Mouse (Mus musculus): Measurements from ENCODE around the gene Mrpl4. TPM values are rescaled to one million over a fixed set of nuclear protein-coding genes. Genes with fewer than 3 reads are reported as not detected.
A peak's percentile ranks its signal among the peaks of the same experiment; 100 is the strongest.
"Not testable (repeated sequence)": the region's sequence is repeated elsewhere in the genome, so short reads cannot be mapped to it uniquely, and the experiment has no call there.

Mrpl4 gene
- polyA plus RNA-seq, 1 experiment from 2014 or later: 151 TPM

DNA sequence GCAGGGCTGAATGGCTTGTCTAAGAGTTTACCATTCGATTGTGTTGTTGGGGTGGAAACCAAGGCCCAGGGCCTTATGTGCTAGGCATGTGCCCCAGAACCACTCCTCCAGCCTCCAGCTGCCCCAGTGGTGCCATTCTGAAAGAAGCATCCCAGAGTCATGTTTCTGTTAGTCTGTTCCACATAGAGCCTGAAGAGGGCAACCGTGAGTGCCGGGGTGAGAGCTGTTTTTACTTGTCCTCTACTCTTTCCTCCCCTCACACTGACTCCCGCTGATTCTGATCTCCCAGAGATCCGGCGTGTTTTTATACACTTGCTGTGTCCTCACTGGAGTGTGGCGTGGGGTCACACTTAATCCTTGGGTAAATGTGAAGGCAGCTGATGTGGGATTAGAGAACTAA, 5.5 kb downstream of the Mrpl4 start:
- DNase-seq (ENCODE audit: low spot score): no peak
- Histone ChIP-seq H3K27me3 (replicated peaks; ENCODE audit: control insufficient read depth, insufficient read depth, low read length) (no peaks in the 10 kb centered on the region), H3K9ac (ENCODE audit: low read length) (no peak overlapping the region), H3K9me3 (ENCODE audit: control insufficient read depth, low read length) (no peaks in the 10 kb centered on the region), H3K27ac (ENCODE audit: low read depth) (no peak overlapping the region), H3K4me1 (replicated peaks; ENCODE audit: control insufficient read depth, insufficient read depth, low read length) (peaks cover 5% of the 10 kb centered on the region), H3K4me2 (ENCODE audit: low read length) (no peak overlapping the region), H3K36me3 (ENCODE audit: control insufficient read depth, insufficient read depth, low read length) (peaks cover 47% of the 10 kb centered on the region), H3K4me3 (ENCODE audit: low read depth, low read length) (no peak overlapping the region)
- 80% methylated on average over 7 of the region's 7 CpGs for WGBS
- no peak for ATAC-seq (replicated peaks; ENCODE audit: low FRiP score, low TSS enrichment, low read depth)

DNA sequence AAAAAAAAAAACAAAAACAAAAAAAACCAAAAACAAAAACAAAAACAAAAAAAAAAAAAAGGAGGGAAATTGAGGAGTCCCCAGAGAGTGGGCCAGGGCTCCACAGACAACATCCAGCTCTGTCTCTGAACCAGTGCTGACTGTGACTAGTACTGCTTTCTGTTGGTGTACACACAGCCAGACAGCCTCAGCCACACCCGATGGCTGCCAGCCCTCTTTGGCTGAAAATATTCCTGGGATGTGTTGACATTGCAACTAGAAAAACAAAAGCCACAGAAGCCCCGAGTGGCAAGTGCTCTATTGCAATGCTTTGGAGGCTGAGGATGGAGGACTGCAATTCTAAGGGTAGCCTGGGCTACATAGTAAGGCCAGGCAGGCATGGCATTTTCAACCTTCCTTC, 7.8 kb downstream of the Mrpl4 start:
- Histone ChIP-seq H3K27ac (ENCODE audit: low read depth) (no peak overlapping the region), H3K9me3 (ENCODE audit: control insufficient read depth, low read length) (no peaks in the 10 kb centered on the region), H3K4me3 (ENCODE audit: low read depth, low read length) (no peak overlapping the region), H3K27me3 (replicated peaks; ENCODE audit: control insufficient read depth, insufficient read depth, low read length) (peaks cover 15% of the 10 kb centered on the region), H3K4me2 (ENCODE audit: low read length) (no peak overlapping the region), H3K4me1 (replicated peaks; ENCODE audit: control insufficient read depth, insufficient read depth, low read length) (peaks cover 7% of the 10 kb centered on the region; the same call in 1 of the 2 replicates), H3K36me3 (ENCODE audit: control insufficient read depth, insufficient read depth, low read length) (peaks cover 36% of the 10 kb centered on the region), H3K9ac (ENCODE audit: low read length) (no peak overlapping the region)
- WGBS: 49% methylated on average over 2 of the region's 2 CpGs
- ATAC-seq (replicated peaks; ENCODE audit: low FRiP score, low TSS enrichment, low read depth) (no peak), DNase-seq (ENCODE audit: low spot score) (no peak)

DNA sequence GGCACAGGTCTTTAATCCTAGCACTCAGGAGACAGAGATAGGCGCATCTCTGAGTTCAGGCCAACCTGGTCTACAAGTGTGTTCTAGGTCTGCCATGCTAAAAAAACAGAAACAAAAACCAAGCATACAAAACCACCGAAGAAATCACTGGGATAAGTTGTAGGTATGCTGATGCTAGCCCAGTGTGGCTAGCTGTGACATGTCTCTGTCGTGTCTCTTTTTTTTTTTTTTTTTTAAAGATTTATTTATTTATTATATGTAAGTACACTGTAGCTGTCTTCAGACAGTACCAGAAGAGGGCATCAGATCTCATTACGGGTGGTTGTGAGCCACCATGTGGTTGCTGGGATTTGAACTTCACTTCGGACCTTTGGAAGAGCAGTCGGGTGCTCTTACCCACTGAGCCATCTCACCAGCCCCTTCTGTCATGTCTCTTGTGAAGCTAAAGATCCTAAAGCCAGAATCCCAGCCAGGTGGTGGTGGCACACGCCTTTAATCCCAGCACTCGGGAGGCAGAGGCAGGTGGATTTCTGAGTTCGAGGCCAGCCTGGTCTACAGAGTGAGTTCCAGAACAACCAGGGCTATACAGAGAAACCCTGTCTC, 8.5 kb downstream of the Mrpl4 start:
- not testable (repeated sequence) for H3K4me3 ChIP-seq (ENCODE audit: low read depth, low read length); H3K27ac ChIP-seq (ENCODE audit: low read depth); ATAC-seq (replicated peaks; ENCODE audit: low FRiP score, low TSS enrichment, low read depth); H3K9ac ChIP-seq (ENCODE audit: low read length); H3K4me2 ChIP-seq (ENCODE audit: low read length); DNase-seq (ENCODE audit: low spot score); H3K9me3 ChIP-seq (ENCODE audit: control insufficient read depth, low read length)
- peaks cover 30% of the 10 kb centered on the region for H3K36me3 ChIP-seq (ENCODE audit: control insufficient read depth, insufficient read depth, low read length)
- peaks cover 11% of the 10 kb centered on the region; the same call in 1 of the 2 replicates for H3K4me1 ChIP-seq (replicated peaks; ENCODE audit: control insufficient read depth, insufficient read depth, low read length)
- WGBS: 72% methylated on average over 9 of the region's 9 CpGs
- peaks cover 21% of the 10 kb centered on the region for H3K27me3 ChIP-seq (replicated peaks; ENCODE audit: control insufficient read depth, insufficient read depth, low read length)

DNA sequence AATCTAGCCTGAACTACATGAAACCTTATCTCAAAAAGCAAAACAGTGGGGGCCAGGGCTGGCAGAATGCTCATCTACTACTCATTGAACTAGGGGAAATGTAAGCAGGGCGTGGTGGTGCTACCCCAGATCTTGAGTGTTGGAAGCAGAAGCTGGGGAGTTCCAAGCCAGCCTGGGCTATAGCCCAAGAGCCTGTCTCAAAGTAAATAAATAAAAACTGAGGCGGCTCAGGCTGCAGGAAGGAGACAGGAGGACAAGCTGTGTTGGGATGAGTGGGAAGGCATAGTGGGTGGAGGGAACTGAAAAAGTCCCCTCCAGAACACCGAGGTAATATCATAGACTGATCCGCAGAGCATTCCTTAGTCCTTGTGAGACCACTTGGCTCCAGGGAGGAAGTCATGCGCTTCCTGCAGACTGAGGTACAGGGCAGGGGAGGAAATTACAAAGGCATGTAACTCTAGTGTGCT, 9.3 kb downstream of the Mrpl4 start:
- Histone ChIP-seq H3K27me3 (replicated peaks; ENCODE audit: control insufficient read depth, insufficient read depth, low read length) (peaks cover 29% of the 10 kb centered on the region), H3K9me3 (ENCODE audit: control insufficient read depth, low read length) (no peaks in the 10 kb centered on the region), H3K4me1 (replicated peaks; ENCODE audit: control insufficient read depth, insufficient read depth, low read length) (peaks cover 11% of the 10 kb centered on the region; the same call in 1 of the 2 replicates), H3K9ac (ENCODE audit: low read length) (no peak overlapping the region), H3K36me3 (ENCODE audit: control insufficient read depth, insufficient read depth, low read length) (peaks cover 23% of the 10 kb centered on the region), H3K4me2 (ENCODE audit: low read length) (no peak overlapping the region), H3K27ac (ENCODE audit: low read depth) (peak overlapping the region; percentile 51), H3K4me3 (ENCODE audit: low read depth, low read length) (no peak overlapping the region)
- no peak for DNase-seq (ENCODE audit: low spot score)
- ATAC-seq (replicated peaks; ENCODE audit: low FRiP score, low TSS enrichment, low read depth): no peak
- WGBS: 57% methylated on average over 5 of the region's 5 CpGs

DNA sequence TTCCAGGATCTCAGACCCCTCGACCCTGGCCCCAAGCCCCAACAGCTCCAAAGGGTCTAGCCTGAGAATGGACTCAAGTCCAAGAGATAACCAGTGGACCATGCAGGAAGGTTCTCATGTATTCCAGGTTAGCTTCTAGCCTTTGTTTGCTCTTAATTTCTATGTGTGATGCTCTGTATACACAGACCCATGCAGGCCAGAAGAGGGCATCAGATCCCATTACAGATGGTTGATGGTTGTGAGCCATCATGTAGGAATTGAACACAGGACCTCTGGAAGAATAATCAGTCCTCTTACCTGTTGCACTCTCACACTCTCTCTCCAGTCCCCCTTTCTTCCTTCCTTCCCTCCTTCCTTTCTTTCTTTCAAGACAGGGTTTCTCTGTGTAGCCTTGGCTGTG, 9.8 kb downstream of the Mrpl4 start:
- H3K4me2 ChIP-seq (ENCODE audit: low read length): no peak overlapping the region
- no peak overlapping the region for H3K9ac ChIP-seq (ENCODE audit: low read length)
- H3K27ac ChIP-seq (ENCODE audit: low read depth): peak overlapping the region; percentile 9; the same call in 1 of the 2 replicates
- H3K36me3 ChIP-seq (ENCODE audit: control insufficient read depth, insufficient read depth, low read length): peaks cover 18% of the 10 kb centered on the region
- H3K4me1 ChIP-seq (replicated peaks; ENCODE audit: control insufficient read depth, insufficient read depth, low read length): peaks cover 11% of the 10 kb centered on the region; the same call in 1 of the 2 replicates
- H3K9me3 ChIP-seq (ENCODE audit: control insufficient read depth, low read length): no peaks in the 10 kb centered on the region
- 37% methylated on average over 1 of the region's 1 CpGs for WGBS
- ATAC-seq (replicated peaks; ENCODE audit: low FRiP score, low TSS enrichment, low read depth): no peak
- H3K27me3 ChIP-seq (replicated peaks; ENCODE audit: control insufficient read depth, insufficient read depth, low read length): peaks cover 34% of the 10 kb centered on the region
- DNase-seq (ENCODE audit: low spot score): no peak
- H3K4me3 ChIP-seq (ENCODE audit: low read depth, low read length): no peak overlapping the region

DNA sequence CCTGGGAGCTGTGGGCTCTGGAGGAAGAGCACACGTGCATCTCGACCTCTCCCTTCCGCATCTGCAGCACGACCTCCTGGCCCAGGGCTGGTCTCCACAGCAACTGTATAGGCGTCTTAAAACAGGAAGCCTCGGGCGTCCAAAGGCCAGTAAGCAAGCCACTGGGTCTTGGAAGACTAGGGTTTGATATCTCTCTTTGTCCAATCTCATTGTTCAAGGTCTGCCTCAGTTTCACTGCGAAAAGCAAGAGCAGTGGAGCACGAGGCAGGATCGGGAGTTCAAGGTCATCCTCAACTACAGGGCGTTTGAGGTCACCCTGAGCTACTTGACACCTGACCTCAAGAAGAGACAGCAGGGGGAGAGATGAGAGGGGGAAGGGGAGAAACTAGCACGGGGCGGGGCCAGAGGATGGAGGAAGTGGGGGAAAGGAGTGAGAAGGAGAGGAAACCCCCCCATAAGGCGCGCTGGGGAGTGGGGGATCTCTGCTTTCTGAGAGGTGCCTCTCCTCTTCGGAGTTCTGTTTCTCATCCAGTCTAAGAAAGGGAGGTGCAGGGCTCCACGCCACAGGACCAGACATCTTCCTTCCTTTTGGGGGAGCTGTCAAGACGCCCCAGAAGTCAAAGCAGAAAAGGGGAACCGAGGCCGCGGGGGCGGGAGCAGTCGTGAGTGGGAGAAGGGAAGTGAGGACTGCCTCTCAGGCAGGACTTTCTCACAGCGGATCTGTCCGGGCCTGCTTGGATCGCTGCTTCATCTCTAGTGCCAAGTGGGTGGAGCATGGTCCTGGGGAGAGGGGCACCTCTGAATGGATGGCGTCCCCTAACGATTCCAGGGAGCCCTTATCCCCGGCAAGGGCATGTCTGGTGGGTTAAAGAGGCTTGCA, 12.4 kb downstream of the Mrpl4 start:
- Histone ChIP-seq H3K9ac (ENCODE audit: low read length) (peak overlapping the region; percentile 18; the same call in 1 of the 2 replicates), H3K27ac (ENCODE audit: low read depth) (no peak overlapping the region), H3K27me3 (replicated peaks; ENCODE audit: control insufficient read depth, insufficient read depth, low read length) (peaks cover 41% of the 10 kb centered on the region), H3K9me3 (ENCODE audit: control insufficient read depth, low read length) (no peaks in the 10 kb centered on the region), H3K4me3 (ENCODE audit: low read depth, low read length) (peak overlapping the region; percentile 38), H3K36me3 (ENCODE audit: control insufficient read depth, insufficient read depth, low read length) (no peaks in the 10 kb centered on the region), H3K4me2 (ENCODE audit: low read length) (peak overlapping the region; percentile 64), H3K4me1 (replicated peaks; ENCODE audit: control insufficient read depth, insufficient read depth, low read length) (peaks cover 11% of the 10 kb centered on the region; the same call in 1 of the 2 replicates)
- ATAC-seq (replicated peaks; ENCODE audit: low FRiP score, low TSS enrichment, low read depth) (peak; percentile 64; the same call in 1 of the 2 replicates), DNase-seq (ENCODE audit: low spot score) (peak; percentile 72)
- 3% methylated on average over 27 of the region's 29 CpGs for WGBS

DNA sequence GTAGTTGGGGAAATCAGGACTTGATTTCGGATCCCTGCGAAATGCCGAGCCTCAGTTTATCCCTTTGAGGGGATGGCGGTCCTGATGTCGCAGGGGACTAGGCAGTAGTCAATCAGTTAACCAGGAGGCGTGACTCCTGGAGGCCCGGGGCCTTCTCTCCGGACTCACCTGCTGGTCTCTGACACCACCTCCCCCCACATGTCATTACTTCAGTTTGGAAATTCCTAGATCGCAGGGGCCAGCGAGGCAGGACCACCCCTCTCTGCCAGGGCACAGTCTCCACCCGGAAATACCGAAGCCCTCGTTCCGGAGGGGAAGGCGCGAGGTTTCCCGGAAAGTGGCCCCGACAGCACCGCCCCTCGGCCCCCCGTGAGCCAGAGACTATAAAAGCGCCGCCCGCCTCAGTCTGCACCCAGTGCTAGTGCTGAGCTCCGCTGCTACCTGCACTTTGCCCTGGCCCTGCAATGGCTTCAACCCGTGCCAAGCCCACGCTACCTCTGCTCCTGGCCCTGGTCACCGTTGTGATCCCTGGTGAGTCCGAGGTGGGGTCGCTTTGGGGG, 13.1 kb downstream of the Mrpl4 start, which contains the start of gene Icam1:
Gene Icam1 (plus strand): TSS at position 415 of the 560 bp plus-strand sequence.
- H3K27ac ChIP-seq (ENCODE audit: low read depth): peak within 1 kb of the TSS; percentile 16; the same call in 1 of the 2 replicates
- peak within 1 kb of the TSS; percentile 64 for H3K4me2 ChIP-seq (ENCODE audit: low read length)
- DNase-seq (ENCODE audit: low spot score) (peak; percentile 78), ATAC-seq (replicated peaks; ENCODE audit: low FRiP score, low TSS enrichment, low read depth) (peak; percentile 76)
- peak within 1 kb of the TSS; percentile 18; the same call in 1 of the 2 replicates for H3K9ac ChIP-seq (ENCODE audit: low read length)
- H3K9me3 ChIP-seq (ENCODE audit: control insufficient read depth, low read length): no peaks in the 10 kb centered on the region
- H3K4me3 ChIP-seq (ENCODE audit: low read depth, low read length): peak within 1 kb of the TSS; percentile 38
- H3K4me1 ChIP-seq (replicated peaks; ENCODE audit: control insufficient read depth, insufficient read depth, low read length): peaks cover 11% of the 10 kb centered on the region; the same call in 1 of the 2 replicates
- WGBS: 0% methylated on average over 30 of the region's 30 CpGs
- H3K27me3 ChIP-seq (replicated peaks; ENCODE audit: control insufficient read depth, insufficient read depth, low read length): peaks cover 41% of the 10 kb centered on the region
- H3K36me3 ChIP-seq (ENCODE audit: control insufficient read depth, insufficient read depth, low read length): no peaks in the 10 kb centered on the region
